Mouse (Mus musculus): ENCODE results near the gene Gtf3c4. TPM values are rescaled to one million over a fixed set of nuclear protein-coding genes. Genes with fewer than 3 reads are reported as not detected.

The Gtf3c4 gene
- 10 to 100 TPM; 35.5 to 41.1 TPM for total RNA-seq (2021)
- long read RNA-seq, experiment 1, full-length matches to known transcripts: 14 of 26 reads
- long read RNA-seq, experiment 1, partial matches to known transcripts: 9 of 26 reads
- long read RNA-seq, experiment 1, other reads (novel, unspliced or antisense): 3 of 26 reads
- long read RNA-seq, experiment 2, full-length matches to known transcripts: 19 of 28 reads
- long read RNA-seq, experiment 2, partial matches to known transcripts: 1 of 28 reads
- long read RNA-seq, experiment 2, other reads (novel, unspliced or antisense): 8 of 28 reads

DNA sequence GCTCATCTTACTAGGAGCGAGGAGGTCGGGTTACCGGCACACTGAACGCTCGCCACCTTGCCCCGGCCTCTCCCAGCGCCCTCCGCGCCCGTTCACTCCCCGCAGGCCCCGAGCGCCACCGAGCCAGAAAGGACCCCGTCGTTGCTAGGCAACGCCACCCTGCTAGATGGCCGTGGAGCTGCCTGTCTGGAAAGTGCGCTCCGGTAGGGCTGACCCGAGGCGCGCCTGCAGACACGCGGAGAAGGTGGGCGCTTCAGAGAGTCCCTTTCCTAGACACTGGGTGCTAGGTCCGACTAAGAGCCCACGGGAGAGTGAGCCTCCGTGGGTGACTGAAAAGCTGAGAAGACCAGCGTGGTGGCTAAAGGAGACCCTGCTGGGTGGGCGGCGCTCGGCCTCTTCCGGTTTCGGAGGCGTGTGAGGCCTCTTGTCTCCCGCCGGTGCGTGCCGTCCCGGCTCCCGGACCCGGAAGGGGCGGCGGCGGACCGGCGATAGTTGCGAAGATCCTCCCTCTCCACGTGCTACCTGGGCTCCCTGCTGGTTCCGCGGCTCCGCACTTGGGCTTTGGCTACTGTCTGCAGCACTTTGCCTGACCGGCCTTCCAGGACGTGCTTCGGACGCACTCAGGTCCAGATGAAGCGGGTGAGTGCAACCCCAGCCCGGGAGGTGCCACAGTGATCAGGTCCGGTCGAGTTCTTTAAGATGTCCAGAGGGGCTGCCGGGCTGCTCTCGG, at the start of gene Gtf3c4, which contains the start of gene Ddx31:
Gtf3c4 (minus strand) TSS at position 139 of the 730 bp plus-strand sequence.
Ddx31 (plus strand) TSS at position 185 of the 730 bp plus-strand sequence.
- DNase-seq (ENCODE audit: low spot score in 2 of 2): peak; percentile 94 to 95

DNA sequence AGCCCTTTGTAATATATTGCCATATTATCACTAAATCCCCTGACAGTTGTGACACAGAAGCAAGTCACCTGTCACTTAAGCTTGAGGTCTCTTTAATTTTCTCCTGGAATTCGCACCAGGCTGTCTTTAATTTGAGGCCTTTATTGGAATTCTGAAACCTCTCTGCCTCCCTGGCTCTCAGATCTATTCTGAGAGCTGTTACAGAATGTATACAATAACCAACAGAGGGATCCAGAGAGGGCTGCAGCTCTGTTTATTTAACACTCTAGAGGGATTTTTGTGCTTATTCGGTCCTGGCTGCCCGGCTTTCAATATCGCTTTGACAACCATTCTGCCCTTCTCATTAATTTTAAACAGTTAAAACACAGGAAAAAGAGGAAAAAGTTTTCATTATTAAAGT, 44.8 kb upstream of the Gtf3c4 start:
- DNase-seq (ENCODE audit: low spot score in 2 of 2): no peak

DNA sequence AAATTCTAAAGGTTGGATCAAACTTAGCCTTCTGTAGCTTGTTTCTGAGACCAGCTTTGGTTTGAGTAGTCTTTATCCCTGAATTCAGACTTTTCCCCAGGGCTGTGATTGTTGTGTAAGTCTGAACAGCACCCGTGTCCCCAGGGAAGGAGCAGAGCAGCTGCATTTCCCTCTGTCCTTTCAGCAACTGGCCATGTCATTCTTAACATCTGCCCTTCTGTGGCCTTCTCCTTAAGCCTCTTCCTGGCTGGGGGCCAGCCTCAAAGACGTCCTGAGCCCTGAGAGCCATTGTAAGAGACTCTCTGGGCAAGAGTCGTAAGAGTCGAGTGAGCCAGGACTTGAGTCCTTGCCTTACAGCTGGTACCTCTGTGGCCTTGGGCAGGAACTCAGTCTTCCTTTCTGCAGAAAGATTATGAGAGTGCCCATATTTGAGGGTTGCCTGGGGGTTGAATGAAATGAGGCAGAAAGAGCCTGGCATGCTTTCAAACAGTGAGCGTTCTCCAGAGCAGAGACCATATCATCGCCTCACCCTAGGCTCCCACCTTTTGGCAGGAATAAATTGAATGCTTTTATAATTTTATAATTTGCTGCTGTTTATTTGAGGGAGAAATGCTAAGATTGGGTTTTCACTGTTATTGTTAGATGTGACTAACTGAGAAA, 42.8 kb upstream of the Gtf3c4 start:
- no peak for DNase-seq (ENCODE audit: low spot score in 2 of 2)

DNA sequence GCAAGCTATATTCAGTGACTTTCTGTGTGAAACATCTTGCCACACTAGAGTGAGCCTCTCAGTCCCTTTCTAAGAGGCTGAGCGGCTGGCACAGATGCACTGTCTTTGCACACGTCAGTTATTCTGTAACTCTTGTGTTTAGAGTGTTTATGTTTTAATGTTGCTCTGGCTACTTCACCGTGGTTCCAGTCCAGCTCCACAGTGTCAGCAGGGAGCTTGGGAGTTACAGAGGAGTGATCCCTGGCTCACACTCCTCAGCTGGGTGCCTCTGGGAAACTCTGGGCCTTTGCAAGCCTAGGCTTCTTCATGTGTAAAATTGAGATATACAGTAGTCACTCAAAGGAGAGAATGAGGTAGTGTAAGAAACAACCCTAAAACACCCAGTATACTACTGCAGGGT, 41.9 kb upstream of the Gtf3c4 start:
- DNase-seq (ENCODE audit: low spot score in 2 of 2): no peak

DNA sequence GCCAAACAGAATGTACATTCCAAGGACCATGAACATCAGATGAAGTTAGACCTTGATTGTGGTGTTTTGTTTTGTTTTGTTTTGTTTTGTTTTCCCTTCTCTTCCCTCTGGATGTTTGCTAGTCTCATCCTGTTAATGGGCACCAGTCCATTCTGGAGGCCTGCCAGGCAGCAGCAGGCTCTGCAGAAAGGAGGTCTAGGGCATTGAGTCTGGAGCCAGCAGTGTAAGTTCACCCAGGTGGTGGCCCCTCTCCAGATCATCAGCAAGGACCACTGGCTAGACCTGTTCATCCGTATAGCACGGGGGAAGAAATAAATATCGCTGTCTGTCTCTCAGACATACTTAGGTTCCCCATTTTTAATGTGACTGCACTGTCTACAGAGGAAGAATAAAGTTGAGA, 41.1 kb upstream of the Gtf3c4 start:
- DNase-seq (ENCODE audit: low spot score in 2 of 2): no peak

DNA sequence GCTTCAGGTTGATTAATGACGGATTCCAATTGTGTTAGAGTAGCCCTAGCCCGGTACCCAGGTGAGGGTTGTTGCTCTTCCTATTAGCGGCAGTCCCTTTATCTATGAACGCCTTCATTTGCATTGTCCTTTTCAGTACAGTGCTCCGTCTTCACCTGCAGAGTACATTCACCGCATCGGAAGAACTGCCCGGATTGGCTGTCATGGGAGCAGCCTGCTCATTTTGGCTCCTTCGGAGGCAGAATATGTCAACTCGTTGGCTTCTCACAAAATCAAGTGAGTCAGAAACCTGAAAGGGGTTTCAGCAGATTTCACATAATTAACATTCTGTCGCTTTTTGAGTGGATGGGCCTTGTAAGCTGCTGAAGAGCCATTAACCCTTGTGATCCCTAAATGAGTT, 35.4 kb upstream of the Gtf3c4 start:
- peak; percentile 6 to 9 for DNase-seq (ENCODE audit: low spot score in 2 of 2)

DNA sequence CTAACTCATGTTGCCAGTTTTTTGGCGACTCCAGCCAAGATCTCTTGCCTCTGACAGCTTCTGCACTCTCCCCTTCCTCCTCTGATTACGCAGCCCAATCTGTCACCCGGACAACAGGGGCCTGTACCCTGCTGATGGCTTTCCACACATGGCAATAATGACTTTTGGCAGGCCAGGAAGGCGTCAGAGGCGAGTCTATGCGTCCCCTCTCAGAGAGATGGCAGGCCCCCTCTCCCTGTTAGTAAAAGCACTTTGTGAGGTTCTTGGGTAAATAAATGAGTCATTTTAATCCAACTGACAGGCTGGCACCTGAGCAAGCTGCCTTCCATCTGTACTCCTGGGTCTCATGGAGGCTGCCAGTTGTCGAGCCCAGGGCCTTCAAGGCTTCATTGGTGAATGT, 27.3 kb upstream of the Gtf3c4 start:
- DNase-seq (ENCODE audit: low spot score in 2 of 2): peak; percentile 22 to 27

DNA sequence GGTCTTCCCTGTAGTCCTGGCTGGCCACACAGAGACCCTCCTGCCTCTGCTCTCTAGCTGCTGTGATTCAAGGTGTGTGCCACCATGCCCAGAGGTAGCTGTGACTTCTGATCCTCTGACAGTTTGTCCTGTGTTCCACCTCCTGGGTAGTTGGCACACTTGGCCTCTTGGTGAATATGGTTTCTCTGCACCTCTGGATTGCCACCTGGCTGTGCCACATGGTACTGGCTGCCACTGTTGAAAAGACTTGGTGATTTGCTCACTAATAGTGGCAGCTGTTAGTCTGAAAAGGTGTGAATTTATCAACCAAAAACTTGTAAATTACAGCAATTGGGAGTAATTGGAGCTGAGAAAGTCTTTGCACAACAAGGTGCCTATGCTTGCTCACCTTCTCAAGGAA, 23.7 kb upstream of the Gtf3c4 start:
- DNase-seq (ENCODE audit: low spot score in 2 of 2): no peak

DNA sequence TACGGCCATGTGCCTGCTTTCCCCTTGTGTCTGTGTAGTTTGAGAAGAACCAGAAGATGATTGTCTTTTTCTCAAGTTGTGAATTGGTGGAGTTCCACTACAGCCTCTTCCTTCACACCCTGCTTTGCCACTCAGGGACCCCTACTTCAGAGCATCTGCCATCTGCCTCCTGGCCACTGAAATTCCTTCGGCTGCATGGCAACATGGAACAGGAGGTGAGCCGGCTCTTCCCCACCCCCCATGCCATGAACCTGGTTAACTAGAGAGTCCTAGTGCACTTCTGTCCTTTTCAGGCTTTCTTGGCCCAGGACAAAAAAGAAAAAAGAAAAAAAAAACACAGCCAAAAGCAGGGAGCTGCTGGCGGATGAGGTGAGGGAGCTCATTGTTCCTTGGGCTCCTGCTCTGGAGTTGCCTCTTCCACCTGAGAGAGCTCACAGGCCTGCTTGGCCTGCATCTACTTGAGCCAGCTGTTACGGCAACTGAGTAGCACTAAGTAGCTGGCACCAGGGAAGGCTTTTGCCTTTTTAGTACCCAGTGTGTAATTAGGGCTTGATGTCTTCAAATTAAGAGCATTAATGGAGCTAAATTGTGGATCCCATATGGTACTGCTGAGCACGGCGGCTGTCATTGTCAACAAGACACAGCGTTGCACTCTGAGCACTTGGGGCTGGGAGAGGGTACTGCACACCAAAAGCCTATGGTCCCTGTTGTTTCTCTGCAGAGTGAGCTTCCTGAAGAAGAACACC, 20.7 kb upstream of the Gtf3c4 start:
- DNase-seq (ENCODE audit: low spot score in 2 of 2): no peak

DNA sequence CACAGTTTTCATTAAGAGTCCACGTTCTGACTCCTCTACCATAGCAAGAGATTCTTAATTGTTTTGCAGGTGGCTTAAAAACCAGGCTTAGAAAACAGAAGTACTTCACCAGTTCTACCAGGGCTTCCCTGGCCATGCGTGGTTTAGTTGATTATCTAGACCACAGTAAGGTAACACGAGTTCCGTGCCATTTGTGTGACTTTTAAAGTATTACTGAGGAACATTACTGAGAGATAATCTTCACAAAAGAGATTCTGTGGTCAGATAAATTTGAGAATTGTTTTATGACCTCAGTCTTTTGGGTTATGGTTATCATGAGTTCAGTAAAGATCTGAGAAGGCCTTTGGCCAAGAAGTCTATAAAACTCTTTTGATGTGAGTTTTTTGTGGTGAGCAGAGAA, 19.1 kb upstream of the Gtf3c4 start:
- no peak for DNase-seq (ENCODE audit: low spot score in 2 of 2)

DNA sequence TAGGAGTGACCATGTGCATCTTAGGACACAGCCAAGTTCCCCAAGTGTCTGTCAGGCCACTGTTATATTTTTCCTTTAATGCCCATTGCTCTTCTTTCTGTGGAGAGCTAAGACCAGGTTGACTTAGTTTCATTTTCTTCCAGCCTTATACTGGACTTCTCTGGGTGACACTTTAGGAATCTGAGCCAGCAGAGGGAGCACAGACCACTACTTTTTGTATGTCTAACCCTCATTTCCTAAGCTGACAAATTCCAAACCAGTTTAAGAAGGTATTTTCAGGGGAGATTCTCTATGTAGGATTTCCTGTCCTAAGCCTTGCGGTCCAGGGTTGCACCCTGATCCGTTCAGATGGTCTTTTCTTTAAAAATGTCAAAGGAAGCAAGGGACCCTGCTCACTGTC, 15.6 kb upstream of the Gtf3c4 start:
- DNase-seq (ENCODE audit: low spot score in 2 of 2): no peak

DNA sequence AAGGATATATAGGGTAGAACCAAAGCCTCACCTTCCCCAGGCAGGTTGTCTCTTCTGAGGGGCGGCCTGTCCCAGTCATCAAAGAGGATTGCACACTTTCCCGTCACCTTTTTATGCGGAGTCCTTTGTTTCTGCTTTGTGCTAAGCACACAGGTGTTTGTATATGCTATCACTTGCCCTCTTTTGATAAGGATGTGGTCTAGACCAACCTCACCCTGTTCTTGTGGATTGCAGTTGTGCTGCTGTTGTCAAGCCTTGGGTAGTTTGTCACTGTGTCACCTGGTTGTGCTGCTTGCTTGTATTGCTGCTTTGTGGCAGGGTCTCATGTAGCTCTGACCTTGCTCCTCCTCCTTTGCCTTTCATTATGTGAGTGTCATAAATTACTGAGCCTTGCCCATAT, 12.4 kb upstream of the Gtf3c4 start:
- no peak for DNase-seq (ENCODE audit: low spot score in 2 of 2)

DNA sequence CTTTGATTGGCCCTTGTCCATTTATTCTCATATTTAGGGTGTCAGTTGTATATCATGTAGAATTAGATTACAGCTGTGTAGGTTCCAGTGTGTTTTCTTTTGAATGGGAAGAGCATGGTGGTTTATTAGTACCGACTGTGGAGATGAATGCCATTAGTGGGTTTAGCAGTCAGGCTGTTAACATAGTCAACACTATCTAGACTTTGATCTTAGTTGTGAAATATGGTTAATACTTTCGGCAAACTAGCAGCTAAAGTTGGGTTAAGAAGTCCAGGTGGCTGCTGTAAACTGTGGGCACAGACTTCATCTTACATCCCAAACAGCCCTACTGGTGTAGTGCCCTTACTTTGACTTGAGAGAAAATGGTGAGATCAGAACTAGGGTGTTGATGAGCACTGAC, 8.7 kb upstream of the Gtf3c4 start:
- no peak for DNase-seq (ENCODE audit: low spot score in 2 of 2)

DNA sequence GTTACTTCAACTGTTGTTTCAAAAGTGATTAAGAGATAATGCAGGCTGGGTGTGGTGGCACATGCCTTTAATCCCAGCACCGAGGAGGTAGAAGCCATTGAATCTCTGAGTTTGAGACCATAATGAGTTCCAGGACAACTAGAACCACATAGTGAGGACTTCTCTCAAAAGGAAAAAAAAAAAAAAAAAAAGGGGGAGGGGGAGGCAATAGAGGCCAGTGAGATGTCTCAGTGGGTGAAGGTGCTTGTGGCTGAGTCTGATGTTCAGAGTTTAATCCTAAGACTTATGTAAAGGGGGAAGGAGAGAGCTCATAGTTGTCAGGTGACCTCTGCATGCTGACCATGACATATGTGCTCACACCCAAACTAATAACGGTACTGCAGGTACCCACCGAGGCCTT, 1.9 kb upstream of the Gtf3c4 start:
- DNase-seq (ENCODE audit: low spot score in 2 of 2): no peak

DNA sequence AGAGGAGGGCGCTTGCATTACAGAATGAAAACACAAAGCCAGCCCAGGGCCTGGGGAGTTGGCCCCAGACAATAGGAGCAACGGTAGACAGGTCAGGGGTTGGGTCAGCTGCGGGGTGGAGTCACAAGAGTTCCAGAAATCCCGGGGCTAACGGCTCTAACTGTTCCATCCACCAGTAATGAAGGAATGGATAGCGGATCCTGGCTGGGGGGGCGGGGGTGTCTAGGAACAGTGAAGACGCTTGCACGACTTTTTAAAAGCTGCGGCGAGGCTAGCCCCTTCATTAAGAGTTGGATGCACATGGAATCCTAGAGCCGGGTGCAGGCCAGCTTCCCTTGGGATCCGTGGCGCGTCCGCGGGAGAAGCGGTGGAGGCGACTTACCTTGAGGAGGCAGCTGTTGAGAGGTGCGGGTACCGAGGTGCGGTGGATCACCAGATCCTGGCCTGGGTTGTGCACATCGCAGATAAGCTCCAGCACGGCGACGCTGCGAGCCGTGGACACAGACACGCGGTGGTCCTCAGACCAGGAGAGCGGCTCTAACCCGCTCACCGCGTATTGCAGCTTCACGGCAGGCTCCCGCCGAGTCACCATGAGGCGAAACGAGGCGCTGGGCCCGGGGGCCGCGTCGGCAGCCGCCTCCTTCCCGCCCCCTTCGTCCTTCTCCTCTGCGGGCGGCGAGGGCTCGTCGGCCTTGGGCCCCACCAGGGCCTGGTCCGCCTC, 499 bp downstream of the Gtf3c4 start:
- DNase-seq (ENCODE audit: low spot score in 2 of 2): peak in 1 of 2 experiments; percentile 9

DNA sequence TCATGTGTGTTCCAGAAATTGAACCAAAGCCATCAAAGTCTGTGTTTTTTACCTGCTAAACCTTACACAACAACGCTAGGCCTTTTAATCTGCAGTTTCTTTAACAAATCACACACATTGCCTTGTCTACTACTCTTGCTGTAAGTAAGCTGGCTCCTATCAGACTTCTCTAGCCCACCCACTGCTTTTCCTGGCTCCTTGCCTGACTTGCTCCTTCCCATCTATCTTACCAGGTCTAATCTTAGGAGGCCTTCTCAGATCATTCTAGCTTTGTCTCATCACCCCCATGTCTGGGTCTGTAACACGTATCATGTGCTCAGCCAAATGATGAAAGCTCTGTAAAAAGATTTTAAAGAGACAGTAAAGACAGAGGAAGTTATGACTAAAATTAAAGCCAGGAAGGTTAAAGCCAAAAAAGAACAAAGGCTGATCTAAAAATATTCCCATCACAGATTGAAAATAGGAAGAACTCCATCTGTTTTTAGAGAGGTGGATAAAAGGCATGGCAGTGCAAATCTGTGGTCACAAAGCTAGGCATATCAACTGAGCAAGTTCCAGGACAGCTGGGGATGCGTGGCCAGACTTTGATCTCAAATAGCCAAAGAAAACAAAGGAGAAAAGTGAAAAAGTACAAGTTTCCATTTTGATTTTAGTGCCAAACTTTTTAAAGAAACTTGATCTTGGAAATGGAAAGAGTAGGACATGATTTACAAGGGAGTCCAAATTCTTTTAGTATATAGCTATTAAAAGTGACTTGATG, 3.8 kb downstream of the Gtf3c4 start:
- DNase-seq (ENCODE audit: low spot score in 2 of 2): no peak

DNA sequence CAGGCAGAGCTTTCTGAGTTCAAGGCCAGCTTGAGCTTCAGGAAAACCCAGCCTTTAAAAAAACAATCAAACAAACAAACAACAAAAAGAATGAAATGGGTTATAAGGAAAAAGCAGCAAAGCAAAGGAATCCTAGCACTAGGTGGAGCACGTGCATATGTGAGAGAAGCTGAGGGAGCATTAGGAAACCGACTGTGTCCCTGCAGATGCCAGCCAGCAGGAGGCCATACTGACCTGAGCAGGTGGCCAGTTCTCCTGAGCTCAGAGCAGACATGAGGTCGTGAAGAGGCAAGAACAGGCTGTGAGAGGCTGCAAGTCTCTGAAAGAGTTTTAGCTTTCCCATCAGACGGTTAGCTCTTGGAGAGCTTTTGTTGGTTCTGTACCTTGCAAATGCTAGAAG, 10.9 kb downstream of the Gtf3c4 start:
- DNase-seq (ENCODE audit: low spot score in 2 of 2): no peak

DNA sequence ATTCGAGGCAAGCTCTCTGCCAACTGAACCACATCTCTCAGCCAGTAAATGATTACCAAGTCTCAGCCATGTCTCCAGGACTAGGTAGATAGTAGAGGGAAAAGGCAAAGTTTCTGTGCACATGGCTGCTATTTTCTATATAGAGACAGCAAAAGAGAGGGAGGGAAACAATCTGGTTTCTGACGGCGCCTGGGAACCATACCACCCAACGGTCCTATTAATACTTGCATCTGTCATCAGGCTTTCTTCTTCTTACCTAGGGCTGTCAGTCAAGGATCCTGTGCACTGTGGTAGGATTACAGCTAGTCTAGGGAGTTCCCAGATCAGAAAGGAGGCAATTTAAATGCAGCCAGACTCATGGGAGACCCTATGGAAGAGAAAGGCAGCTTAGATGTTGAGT, 21.3 kb downstream of the Gtf3c4 start:
- no peak for DNase-seq (ENCODE audit: low spot score in 2 of 2)

DNA sequence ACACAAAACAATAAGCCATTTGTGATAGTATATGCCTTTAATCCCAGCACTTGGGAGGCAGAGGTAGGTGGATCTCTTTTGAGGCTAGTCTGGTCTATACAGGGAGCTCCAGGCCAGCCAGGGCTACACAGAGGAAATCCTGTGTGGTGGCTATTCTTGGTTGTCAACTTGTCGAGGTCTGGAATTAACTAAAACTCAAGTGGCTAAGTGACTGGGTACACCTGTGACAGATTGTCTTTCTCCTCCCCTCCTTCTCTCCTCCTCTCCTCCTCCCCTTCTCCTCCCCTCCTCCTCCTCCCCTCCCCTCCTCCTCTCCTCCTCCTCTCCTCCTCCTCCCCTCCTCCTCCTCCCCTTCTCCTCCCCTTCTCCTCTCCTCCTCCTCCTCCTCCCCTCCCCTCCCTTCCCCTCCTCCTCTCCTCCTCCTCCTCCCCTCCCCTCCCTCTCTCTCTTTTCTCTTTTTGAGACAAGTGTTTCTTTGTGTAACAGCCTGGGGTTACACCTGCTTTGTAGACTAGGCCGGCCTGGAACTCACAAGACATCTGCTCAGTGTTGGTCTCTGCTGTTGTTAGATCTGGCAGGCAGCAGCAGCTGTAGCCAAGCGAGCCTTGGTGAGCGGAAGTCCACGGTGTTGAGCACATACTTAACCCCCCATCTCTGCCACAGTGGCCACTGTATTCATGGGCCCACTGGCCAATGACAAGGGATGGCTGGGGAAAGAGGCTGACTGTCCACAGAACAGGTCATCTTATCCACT, 29.7 kb downstream of the Gtf3c4 start:
- DNase-seq (ENCODE audit: low spot score in 2 of 2): no peak
